Mouse (Mus musculus) embryo, embryonic 10 days (tissue): ENCODE measurements around the gene C2.

Source experiments
- DNase-seq: peaks from one replicate; pipeline ENCODE4 v3.0.0-alpha.2; 2015; ENCODE audit warnings: low spot score

The C2 gene

GRCm38 (mm10) chr17:34898160-34898586 lies at the start of gene C2, which contains the start of gene Ehmt2:
TSS of gene C2 (minus strand) at chr17:34898265.
TSS of gene Ehmt2 (plus strand) at chr17:34898469.
- peak; percentile 82 for DNase-seq

- DNase-seq: peak; percentile 64
These were observed 49.5 kb upstream of the C2 start for GRCm38 (mm10) chr17:34947606-34948005.

GRCm38 (mm10) chr17:34946486-34947140 lies 48.5 kb upstream of the C2 start:
- DNase-seq: no peak

- DNase-seq: no peak
These were observed 46.3 kb upstream of the C2 start for GRCm38 (mm10) chr17:34944362-34944761.

- no peak for DNase-seq
These were observed 45.2 kb upstream of the C2 start for GRCm38 (mm10) chr17:34943128-34943815.

GRCm38 (mm10) chr17:34941344-34942041 lies 43.4 kb upstream of the C2 start:
- DNase-seq: peak; percentile 56

GRCm38 (mm10) chr17:34937960-34938505 lies 40.0 kb upstream of the C2 start:
- DNase-seq: no peak

- DNase-seq: no peak
These were observed 36.8 kb upstream of the C2 start for GRCm38 (mm10) chr17:34934830-34935229.

- DNase-seq: peak; percentile 20
These were observed 36.0 kb upstream of the C2 start for GRCm38 (mm10) chr17:34934031-34934430.

GRCm38 (mm10) chr17:34932287-34932686 lies 34.2 kb upstream of the C2 start:
- DNase-seq: no peak

- no peak for DNase-seq
These were observed 33.7 kb upstream of the C2 start for GRCm38 (mm10) chr17:34931735-34932098.

- DNase-seq: peak; percentile 99
These were observed 33.1 kb upstream of the C2 start, which contains the start of gene Neu1 for GRCm38 (mm10) chr17:34931061-34931734. TSS of gene Neu1 (plus strand) at chr17:34931253.

- DNase-seq: no peak
These were observed 30.8 kb upstream of the C2 start for GRCm38 (mm10) chr17:34928841-34929240.

- no peak for DNase-seq
These were observed 29.4 kb upstream of the C2 start for GRCm38 (mm10) chr17:34927306-34928019.

- DNase-seq: no peak
These were observed 26.2 kb upstream of the C2 start for GRCm38 (mm10) chr17:34924258-34924657.

- DNase-seq: no peak
These were observed 24.9 kb upstream of the C2 start for GRCm38 (mm10) chr17:34922939-34923338.

- no peak for DNase-seq
These were observed 19.1 kb upstream of the C2 start for GRCm38 (mm10) chr17:34917188-34917587.

- DNase-seq: no peak
These were observed 18.3 kb upstream of the C2 start for GRCm38 (mm10) chr17:34916316-34916715.

- peak; percentile 62 for DNase-seq
These were observed 17.4 kb upstream of the C2 start for GRCm38 (mm10) chr17:34915410-34915831.

GRCm38 (mm10) chr17:34913930-34914665 lies 16.0 kb upstream of the C2 start, which contains the start of gene Slc44a4:
TSS of gene Slc44a4 (plus strand) at chr17:34914466.
- no peak for DNase-seq

GRCm38 (mm10) chr17:34911945-34912351 lies 13.9 kb upstream of the C2 start:
- peak; percentile 78 for DNase-seq
